Mouse (Mus musculus): ENCODE data around the gene Utrn. TPM values are rescaled to one million over a fixed set of nuclear protein-coding genes. Genes with fewer than 3 reads are reported as not detected.

The Utrn gene
- total and polyA plus RNA-seq, 3 experiments = 18.8 to 68.1 (median 61.8) TPM

- Histone ChIP-seq H3K36me3 (ENCODE audit: control insufficient read depth, insufficient read depth, low read length) (peaks cover 1% of the 10 kb centered on the region), H3K9ac (ENCODE audit: low read depth, low read length) (no peak overlapping the region), H3K27me3 (ENCODE audit: control insufficient read depth, insufficient read depth, low read length) (no peaks in the 10 kb centered on the region), H3K27ac (no peak overlapping the region), H3K4me3 (no peak overlapping the region), H3K79me2 (replicated peaks; ENCODE audit: control insufficient read depth, insufficient read depth, low read length) (no peaks in the 10 kb centered on the region), H3K4me1 (ENCODE audit: control insufficient read depth, insufficient read depth, low read length) (no peaks in the 10 kb centered on the region)
- 97% methylated on average over 1 of the region's 1 CpGs for WGBS
- intact Hi-C loops (cut with DNase I) = no loop called here
- no peak for DNase-seq
- TF ChIP-seq CTCF (IDR thresholded peaks at IDR 0.05) = no peak
Observed at GRCm38 (mm10) chr10:12456867-12457266, 412.3 kb downstream of the Utrn start.

- no peaks in the 10 kb centered on the region for H3K4me1 ChIP-seq (ENCODE audit: control insufficient read depth, insufficient read depth, low read length)
- DNase-seq = no peak
- 57% methylated on average over 2 of the region's 2 CpGs for WGBS
- no peak overlapping the region for H3K9ac ChIP-seq (ENCODE audit: low read depth, low read length)
- H3K27me3 ChIP-seq (ENCODE audit: control insufficient read depth, insufficient read depth, low read length) = no peaks in the 10 kb centered on the region
- TF ChIP-seq EP300 (IDR thresholded peaks at IDR 0.05; ENCODE audit: insufficient read depth, low read depth, low read length) (no peak), POLR2A (IDR thresholded peaks at IDR 0.05; ENCODE audit: insufficient read depth, low read depth, low read length) (no peak), CTCF (IDR thresholded peaks at IDR 0.05) (no peak)
- intact Hi-C loops (cut with DNase I) = loop anchor here (5.0 kb wide), 1 partner anchor 95 kb away; no protein-coding TSS in a partner anchor
- H3K36me3 ChIP-seq (ENCODE audit: control insufficient read depth, insufficient read depth, low read length) = peaks cover 9% of the 10 kb centered on the region
- H3K79me2 ChIP-seq (replicated peaks; ENCODE audit: control insufficient read depth, insufficient read depth, low read length) = no peaks in the 10 kb centered on the region
- no peak overlapping the region for H3K27ac ChIP-seq
- no peak overlapping the region for H3K4me3 ChIP-seq
Observed at GRCm38 (mm10) chr10:12452641-12453040, 416.5 kb downstream of the Utrn start.

GRCm38 (mm10) chr10:12444122-12444521 lies 425.0 kb downstream of the Utrn start:
- no peak for DNase-seq
- Histone ChIP-seq H3K4me3 (no peak overlapping the region), H3K4me1 (ENCODE audit: control insufficient read depth, insufficient read depth, low read length) (no peaks in the 10 kb centered on the region), H3K9ac (ENCODE audit: low read depth, low read length) (no peak overlapping the region), H3K27ac (no peak overlapping the region), H3K36me3 (ENCODE audit: control insufficient read depth, insufficient read depth, low read length) (0 out of 2 replicates have a peak, but pooled peaks cover 4% of the 10 kb centered on the region), H3K27me3 (ENCODE audit: control insufficient read depth, insufficient read depth, low read length) (no peaks in the 10 kb centered on the region), H3K79me2 (replicated peaks; ENCODE audit: control insufficient read depth, insufficient read depth, low read length) (no peaks in the 10 kb centered on the region)
- WGBS = 83% methylated on average over 4 of the region's 4 CpGs
- intact Hi-C loops (cut with DNase I) = no loop called here
- no peak for TF ChIP-seq CTCF (IDR thresholded peaks at IDR 0.05)
- TF ChIP-seq EP300 (IDR thresholded peaks at IDR 0.05; ENCODE audit: insufficient read depth, low read depth, low read length) = no peak
- no peak for TF ChIP-seq POLR2A (IDR thresholded peaks at IDR 0.05; ENCODE audit: insufficient read depth, low read depth, low read length)

GRCm38 (mm10) chr10:12433161-12433560 lies 436.0 kb downstream of the Utrn start:
- intact Hi-C loops (cut with DNase I) = no loop called here
- H3K9ac ChIP-seq (ENCODE audit: low read depth, low read length) = no peak overlapping the region
- TF ChIP-seq EP300 (IDR thresholded peaks at IDR 0.05; ENCODE audit: insufficient read depth, low read depth, low read length) (no peak), POLR2A (IDR thresholded peaks at IDR 0.05; ENCODE audit: insufficient read depth, low read depth, low read length) (no peak), CTCF (IDR thresholded peaks at IDR 0.05) (no peak)
- no peak overlapping the region for H3K4me3 ChIP-seq
- H3K27me3 ChIP-seq (ENCODE audit: control insufficient read depth, insufficient read depth, low read length) = no peaks in the 10 kb centered on the region
- H3K4me1 ChIP-seq (ENCODE audit: control insufficient read depth, insufficient read depth, low read length) = no peaks in the 10 kb centered on the region
- no peak overlapping the region for H3K27ac ChIP-seq
- DNase-seq = no peak
- WGBS = 95% methylated on average over 2 of the region's 2 CpGs
- H3K79me2 ChIP-seq (replicated peaks; ENCODE audit: control insufficient read depth, insufficient read depth, low read length) = no peaks in the 10 kb centered on the region
- peaks cover 5% of the 10 kb centered on the region for H3K36me3 ChIP-seq (ENCODE audit: control insufficient read depth, insufficient read depth, low read length)

DNA sequence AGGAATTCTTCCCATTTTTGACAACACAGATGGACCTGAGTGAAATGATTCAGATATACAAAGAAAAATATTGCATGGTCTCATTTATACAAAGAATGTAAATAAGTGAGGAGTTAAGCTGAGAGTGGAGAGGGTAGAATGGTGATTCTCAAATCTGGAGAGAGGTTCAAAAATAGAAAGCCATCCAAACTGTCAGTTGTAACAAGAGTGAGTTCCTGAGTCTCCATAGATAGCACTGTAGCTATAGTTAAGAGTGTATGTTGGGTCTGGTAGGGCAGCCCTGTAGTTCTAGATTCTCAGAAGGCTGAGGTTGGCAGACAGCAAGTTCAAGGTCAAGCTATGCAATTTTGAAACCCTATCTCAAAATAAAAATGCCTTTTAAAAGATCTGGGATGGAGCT lies 438.8 kb downstream of the Utrn start:
- H3K4me1 ChIP-seq (ENCODE audit: control insufficient read depth, insufficient read depth, low read length) = no peaks in the 10 kb centered on the region
- H3K9ac ChIP-seq (ENCODE audit: low read depth, low read length) = no peak overlapping the region
- DNase-seq = no peak
- TF ChIP-seq EP300 (IDR thresholded peaks at IDR 0.05; ENCODE audit: insufficient read depth, low read depth, low read length) (no peak), POLR2A (IDR thresholded peaks at IDR 0.05; ENCODE audit: insufficient read depth, low read depth, low read length) (no peak), CTCF (IDR thresholded peaks at IDR 0.05) (no peak)
- no peak overlapping the region for H3K27ac ChIP-seq
- no peaks in the 10 kb centered on the region for H3K27me3 ChIP-seq (ENCODE audit: control insufficient read depth, insufficient read depth, low read length)
- H3K36me3 ChIP-seq (ENCODE audit: control insufficient read depth, insufficient read depth, low read length) = peaks cover 2% of the 10 kb centered on the region
- H3K79me2 ChIP-seq (replicated peaks; ENCODE audit: control insufficient read depth, insufficient read depth, low read length) = no peaks in the 10 kb centered on the region; the same call in 1 of the 2 replicates
- intact Hi-C loops (cut with DNase I) = no loop called here
- H3K4me3 ChIP-seq = no peak overlapping the region

DNA sequence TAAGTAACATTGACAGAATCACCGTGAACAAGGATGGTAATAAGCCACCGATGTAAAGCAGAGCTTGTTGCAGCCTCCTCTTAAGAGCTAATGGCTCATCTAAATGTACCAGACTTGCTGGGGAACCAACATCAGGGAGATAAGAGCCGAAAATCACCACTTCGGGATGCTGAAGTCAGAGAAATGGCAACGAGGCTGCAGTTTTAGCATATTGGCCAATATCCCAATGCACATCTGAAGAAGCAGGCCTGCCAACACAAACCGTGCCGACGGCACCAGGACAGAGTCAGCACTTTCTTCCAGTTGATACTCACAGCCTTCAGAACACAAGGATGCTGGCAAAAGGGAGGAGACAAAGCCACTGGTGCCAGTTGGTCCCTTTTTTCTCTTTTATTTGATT lies 442.3 kb downstream of the Utrn start:
- Histone ChIP-seq H3K79me2 (replicated peaks; ENCODE audit: control insufficient read depth, insufficient read depth, low read length) (no peaks in the 10 kb centered on the region; the same call in 1 of the 2 replicates), H3K27ac (no peak overlapping the region), H3K36me3 (ENCODE audit: control insufficient read depth, insufficient read depth, low read length) (peaks cover 2% of the 10 kb centered on the region), H3K4me1 (ENCODE audit: control insufficient read depth, insufficient read depth, low read length) (no peaks in the 10 kb centered on the region), H3K9ac (ENCODE audit: low read depth, low read length) (no peak overlapping the region), H3K27me3 (ENCODE audit: control insufficient read depth, insufficient read depth, low read length) (no peaks in the 10 kb centered on the region), H3K4me3 (no peak overlapping the region)
- intact Hi-C loops (cut with DNase I) = no loop called here
- WGBS = 69% methylated on average over 8 of the region's 8 CpGs
- no peak for DNase-seq
- TF ChIP-seq CTCF (IDR thresholded peaks at IDR 0.05) (no peak), EP300 (IDR thresholded peaks at IDR 0.05; ENCODE audit: insufficient read depth, low read depth, low read length) (no peak), POLR2A (IDR thresholded peaks at IDR 0.05; ENCODE audit: insufficient read depth, low read depth, low read length) (no peak)
